ENCODE assay signal across 26 mouse cellular contexts in genomic region chr19:24628049-24628448, GRCm38 (mm10). TPM values are rescaled to one million over a fixed set of nuclear protein-coding genes. Genes with fewer than 3 reads are reported as not detected.
DNase-seq lines count a peak whose midpoint lies in the region; ATAC-seq and TF ChIP-seq lines count a peak whose summit lies in the region.
"Had no signal": no experiment of that assay in that cellular context is flagged by ENCODE, and none has a peak within 500 bp of the region (broad histone marks: within the 10 kb centered on the region; RNA-seq: fewer than 3 reads in every experiment).

No protein-coding gene starts in this region.

- no peak for TF ChIP-seq POLR2A in CH12.LX (IDR thresholded peaks at IDR 0.05; ENCODE audit: low read depth, low read length)

- ATAC-seq in intestine, postnatal 0 days, result no peak
- no peak for ATAC-seq in intestine, embryonic 16.5 days
- ATAC-seq: forebrain, embryonic 14.5 days; forebrain, embryonic 16.5 days had no signal

- no peak for DNase-seq in left cerebral cortex, adult 2 months (ENCODE audit: extremely low spot score in 1 of 2, low spot score in 2 of 2)
- DNase-seq in left cerebral cortex, postnatal 14 days (ENCODE audit: low spot score in 2 of 2), result no peak
- DNase-seq in CH12.LX (ENCODE audit: extremely low read depth), result no peak
- no peak for DNase-seq in ES-E14 (ENCODE audit: low read depth, low spot score)
- no peak for DNase-seq in thymus, postnatal 25 days
- DNase-seq in thymus, postnatal 14 days, result no peak
- DNase-seq: adrenal gland, adult 8-10 months; adrenal gland, postnatal 14 days; adrenal gland, postnatal 36 days; cerebellum, adult 11 months; cerebellum, adult 18-20 months; cerebellum, adult 8-10 months; cerebellum, adult 9-11 months; cerebellum, postnatal 14 days; cerebellum, postnatal 36 days; embryo, embryonic 11 days had no signal

- 83% methylated on average over 4 of the region's 4 CpGs for WGBS in intestine, postnatal 0 days
- 78% methylated on average over 4 of the region's 4 CpGs for WGBS in intestine, embryonic 16.5 days

- H3K27me3 ChIP-seq in intestine, postnatal 0 days (replicated peaks; ENCODE audit: control insufficient read depth, insufficient read depth, low read length), result no peaks in the 10 kb centered on the region
- H3K27me3 ChIP-seq in intestine, embryonic 16.5 days (replicated peaks; ENCODE audit: control insufficient read depth, insufficient read depth, low read length), result no peaks in the 10 kb centered on the region
- peaks cover 2% of the 10 kb centered on the region for H3K27me3 ChIP-seq in CH12.LX (replicated peaks)
- H3K27me3 ChIP-seq: embryonic facial prominence, embryonic 15.5 days had no signal

- in situ Hi-C loops in CH12.LX (cut with MboI; ENCODE audit: low pct_ligation_motif_present, low pct_unique_long_range_greater_than_20kb, low sequenced_read_pairs), result no loop called here
- in situ Hi-C loops in ES-E14 (cut with MboI; ENCODE audit: low sequenced_read_pairs in 2 of 2, unreplicated experiment in 2 of 2), result loop anchor here in 1 of 2 experiments (10.0 kb wide), 1 partner anchor 247 kb away; the partner anchor contains the start of gene Gm10053

- no peak for TF ChIP-seq RAD21 in CH12.LX (IDR thresholded peaks at IDR 0.05; ENCODE audit: low read depth, low read length)

- no peaks in the 10 kb centered on the region for H3K4me1 ChIP-seq in intestine, postnatal 0 days (replicated peaks; ENCODE audit: control insufficient read depth, insufficient read depth, low read length)
- no peaks in the 10 kb centered on the region for H3K4me1 ChIP-seq in intestine, embryonic 16.5 days (ENCODE audit: control insufficient read depth, insufficient read depth, low read length)
- H3K4me1 ChIP-seq in CH12.LX (ENCODE audit: control insufficient read depth in 1 of 2, insufficient read depth in 2 of 2) (no peaks in the 10 kb centered on the region), ES-E14 (ENCODE audit: control insufficient read depth in 2 of 2, insufficient read depth in 2 of 2, low read length in 2 of 2, poor library complexity in 1 of 2) (no peaks in the 10 kb centered on the region)
- H3K4me1 ChIP-seq: embryonic facial prominence, embryonic 13.5 days; embryonic facial prominence, embryonic 15.5 days; forebrain, embryonic 10.5 days had no signal

- H3K27ac ChIP-seq in intestine, postnatal 0 days (ENCODE audit: low read depth, low read length), result no peak overlapping the region
- H3K27ac ChIP-seq in intestine, embryonic 16.5 days (ENCODE audit: low read length), result no peak overlapping the region
- H3K27ac ChIP-seq in left cerebral cortex, adult 2 months, result no peak overlapping the region
- H3K27ac ChIP-seq in CH12.LX (ENCODE audit: insufficient read depth, low read depth), result no peak overlapping the region
- H3K27ac ChIP-seq in ES-E14 (ENCODE audit: insufficient read depth, low read depth, low read length, poor library complexity, severe bottlenecking), result no peak overlapping the region
- H3K27ac ChIP-seq: embryonic facial prominence, embryonic 13.5 days; embryonic facial prominence, embryonic 15.5 days; forebrain, embryonic 10.5 days had no signal

- dilution Hi-C loops in CH12.LX (cut with MboI; ENCODE audit: extremely low pct_ligation_motif_present, extremely low pct_unique_long_range_greater_than_20kb, low sequenced_read_pairs), result no loop called here

- no peaks in the 10 kb centered on the region for H3K79me2 ChIP-seq in CH12.LX (replicated peaks; ENCODE audit: control insufficient read depth, extremely low read depth, insufficient read depth, poor library complexity, severe bottlenecking)

- TF ChIP-seq CTCF in intestine, postnatal 0 days (IDR thresholded peaks at IDR 0.05; ENCODE audit: low read depth), result peak; percentile 19; the same call in 1 of the 2 replicates
- TF ChIP-seq CTCF in left cerebral cortex, adult 2 months (IDR thresholded peaks at IDR 0.05), result peak; percentile 33
- no peak for TF ChIP-seq CTCF in CH12.LX (conservative IDR thresholded peaks at IDR 0.05 in 1 of 2, IDR thresholded peaks at IDR 0.05 in 1 of 2; ENCODE audit: low read depth in 2 of 2, low read length in 2 of 2)

- H3K9me3 ChIP-seq in intestine, postnatal 0 days (ENCODE audit: control insufficient read depth), result no peaks in the 10 kb centered on the region
- no peaks in the 10 kb centered on the region for H3K9me3 ChIP-seq in intestine, embryonic 16.5 days (ENCODE audit: control insufficient read depth, low read length)
- no peaks in the 10 kb centered on the region for H3K9me3 ChIP-seq in CH12.LX (replicated peaks; ENCODE audit: low read length)
- no peaks in the 10 kb centered on the region for H3K9me3 ChIP-seq in ES-E14 (ENCODE audit: control insufficient read depth, insufficient read depth, low read depth, low read length)
- H3K9me3 ChIP-seq: embryonic facial prominence, embryonic 13.5 days; embryonic facial prominence, embryonic 15.5 days; forebrain, embryonic 10.5 days had no signal

- TF ChIP-seq EP300 in CH12.LX (IDR thresholded peaks at IDR 0.05; ENCODE audit: low read length), result no peak

- H3K4me3 ChIP-seq in intestine, postnatal 0 days (ENCODE audit: low read depth, low read length), result no peak overlapping the region
- H3K4me3 ChIP-seq in intestine, embryonic 16.5 days (ENCODE audit: low read length), result no peak overlapping the region
- no peak overlapping the region for H3K4me3 ChIP-seq in left cerebral cortex, adult 2 months
- no peak overlapping the region for H3K4me3 ChIP-seq in CH12.LX (replicated peaks in 1 of 3; ENCODE audit: low read depth in 2 of 3, low read length in 2 of 3, poor library complexity in 1 of 3)
- no peak overlapping the region for H3K4me3 ChIP-seq in ES-E14 (ENCODE audit: insufficient read depth in 1 of 2, low read depth in 1 of 2, low read length in 2 of 2, poor library complexity in 1 of 2, severe bottlenecking in 1 of 2)
- H3K4me3 ChIP-seq: embryonic facial prominence, embryonic 13.5 days; embryonic facial prominence, embryonic 15.5 days; erythroblast, embryonic 14.5 days; forebrain, embryonic 10.5 days had no signal

- intact Hi-C loops in left cerebral cortex, adult 2 months (cut with DNase I), result no loop called here
- intact Hi-C loops in left cerebral cortex, postnatal 14 days (cut with DNase I), result no loop called here

- no peaks in the 10 kb centered on the region for H3K36me3 ChIP-seq in intestine, postnatal 0 days (ENCODE audit: control insufficient read depth, insufficient read depth)
- no peaks in the 10 kb centered on the region for H3K36me3 ChIP-seq in intestine, embryonic 16.5 days (ENCODE audit: control insufficient read depth, insufficient read depth, low read length)
- H3K36me3 ChIP-seq in CH12.LX (replicated peaks in 1 of 2; ENCODE audit: control insufficient read depth in 1 of 2, insufficient read depth in 1 of 2, low read length in 1 of 2), result no peaks in the 10 kb centered on the region
- H3K36me3 ChIP-seq in ES-E14 (ENCODE audit: control insufficient read depth, insufficient read depth, low read length, poor library complexity, severe bottlenecking), result no peaks in the 10 kb centered on the region
- H3K36me3 ChIP-seq: embryonic facial prominence, embryonic 13.5 days; embryonic facial prominence, embryonic 15.5 days; forebrain, embryonic 10.5 days had no signal

- H3K4me2 ChIP-seq in intestine, postnatal 0 days (replicated peaks; ENCODE audit: low read depth), result no peak overlapping the region
- no peak overlapping the region for H3K4me2 ChIP-seq in intestine, embryonic 16.5 days (ENCODE audit: low read depth, low read length)
- no peak overlapping the region for H3K4me2 ChIP-seq in CH12.LX (ENCODE audit: insufficient read depth, low read depth, poor library complexity, severe bottlenecking)
- H3K4me2 ChIP-seq: embryonic facial prominence, embryonic 13.5 days; embryonic facial prominence, embryonic 15.5 days had no signal

- no peak overlapping the region for H3K9ac ChIP-seq in intestine, postnatal 0 days (ENCODE audit: low read depth, low read length)
- H3K9ac ChIP-seq in intestine, embryonic 16.5 days (ENCODE audit: low read depth, low read length), result no peak overlapping the region
- H3K9ac ChIP-seq in CH12.LX (ENCODE audit: insufficient read depth, low read depth) (no peak overlapping the region), ES-E14 (ENCODE audit: insufficient read depth, low read depth, low read length, poor library complexity, severe bottlenecking) (no peak overlapping the region)
- H3K9ac ChIP-seq: embryonic facial prominence, embryonic 13.5 days; embryonic facial prominence, embryonic 15.5 days had no signal

TF ChIP-seq in CH12.LX, 34 proteins besides CTCF, POLR2A, EP300 and RAD21:
- TF ChIP-seq ZNF384 (IDR thresholded peaks at IDR 0.05; ENCODE audit: low read depth, low read length), result peak; percentile 40; the same call in 1 of the 2 replicates
- TF ChIP-seq UBTF (IDR thresholded peaks at IDR 0.05; ENCODE audit: low read depth, low read length), result no peak
- no peak for TF ChIP-seq IRF4 (IDR thresholded peaks at IDR 0.05; ENCODE audit: low read depth, low read length)

TF ChIP-seq in ES-E14, 5 proteins besides CTCF, POLR2A, EP300 and RAD21:
- TF ChIP-seq CHD2 (IDR thresholded peaks at IDR 0.05; ENCODE audit: low read depth, low read length) (no peak), ZC3H11A (IDR thresholded peaks at IDR 0.05; ENCODE audit: borderline replicate concordance, low read depth, low read length) (no peak), HCFC1 (IDR thresholded peaks at IDR 0.05; ENCODE audit: borderline replicate concordance, insufficient read depth, low read length) (no peak), MAFK (IDR thresholded peaks at IDR 0.05; ENCODE audit: insufficient read depth, low read depth, low read length) (no peak), ZNF384 (IDR thresholded peaks at IDR 0.05; ENCODE audit: low read depth, low read length) (peak; percentile 58; the same call in 1 of the 2 replicates)

RNA-seq across cellular contexts. Expression of gene Tmem252, which starts 45.8 kb away (rescaled TPM):
- 9.3 and 11.3 TPM in 2 replicates for polyA plus RNA-seq in intestine, postnatal 0 days (2015; fragmentation: Nextera tagmentation; extraction: Ambion mirVana)
- 3.8 and 4.8 TPM in 2 replicates for polyA plus RNA-seq in intestine, embryonic 16.5 days (2015; fragmentation: Nextera tagmentation; extraction: Ambion mirVana)
- total RNA-seq in left cerebral cortex, adult 2 months (2021), result under 1 TPM; 0.23 to 0.72 TPM
- 1 to 10 TPM in 1 of 2 experiments, under 1 TPM in 1; 0.66 to 1.7 TPM for total RNA-seq in left cerebral cortex, postnatal 14 days (2021)
- not detected in 2 replicates for total RNA-seq in CH12.LX (2012; rRNA removed)
- total RNA-seq in CH12.LX (2014; rRNA removed), result not detected in 2 replicates
- polyA plus RNA-seq in CH12.LX (2012; ENCODE audit: insufficient read length, low read depth), result not detected in 2 replicates
- 0.22 and 0.42 TPM in 2 replicates for total RNA-seq in ES-E14 (2012; rRNA removed)
- total RNA-seq: common myeloid progenitor, adult 5-6 weeks; MEL had no signal
- polyA plus RNA-seq: erythroblast, embryonic 14.5 days had no signal

Comparison
In these comparisons a context has a peak if more than half of its experiments do, and no peak if none do; other contexts are left out.
1. CTCF ChIP-seq: peak in intestine, postnatal 0 days (single experiment) and left cerebral cortex, adult 2 months (single experiment); none in CH12.LX (0 of 2).